Mouse (Mus musculus) telencephalon, adult 2 months (tissue): ENCODE data around the gene Cryab.

Experiments used
- DNase-seq: peaks from one replicate; pipeline ENCODE4 v3.0.0-alpha.2; 2011; ENCODE audit warnings: low read depth, low spot score

Cryab gene

GRCm38 (mm10) chr9:50797641-50798040 is 46.5 kb downstream of the Cryab start:
- no peak for DNase-seq

GRCm38 (mm10) chr9:50798368-50798767 is 47.2 kb downstream of the Cryab start:
- no peak for DNase-seq

GRCm38 (mm10) chr9:50800985-50801384 is 49.9 kb downstream of the Cryab start:
- DNase-seq, result peak; percentile 10

GRCm38 (mm10) chr9:50803055-50803671 is 52.0 kb downstream of the Cryab start:
- no peak for DNase-seq
